Mouse (Mus musculus) kidney, adult 11 months (tissue): ENCODE measurements at regions not wholly inside any gene's neighbourhood (a gene's known extent, or its start where the extent isn't known, plus 50 kb on each side); places are given as distances from the start of the nearest gene placed in this dataset.
A peak's percentile ranks its signal among the peaks of the same experiment; 100 is the strongest.

ENCODE experiments used
- DNase-seq: peaks from one replicate; pipeline ENCODE4 v3.0.0; 2022

GRCm38 (mm10) chr13:80946034-80946433, 62.9 kb downstream of the Arrdc3 start:
- no peak for DNase-seq

GRCm38 (mm10) chr13:80947705-80948104, 64.5 kb downstream of the Arrdc3 start:
- DNase-seq: no peak

GRCm38 (mm10) chr13:80949133-80949697, 66.0 kb downstream of the Arrdc3 start:
- DNase-seq: no peak

GRCm38 (mm10) chr13:80950239-80950638, 67.1 kb downstream of the Arrdc3 start:
- no peak for DNase-seq

- no peak for DNase-seq
These were observed 67.6 kb downstream of the Arrdc3 start for GRCm38 (mm10) chr13:80950803-80951202.

- DNase-seq: peak; percentile 29
These were observed 68.1 kb downstream of the Arrdc3 start for GRCm38 (mm10) chr13:80951327-80951726.

GRCm38 (mm10) chr13:80952851-80953250, 69.7 kb downstream of the Arrdc3 start:
- DNase-seq: no peak

GRCm38 (mm10) chr13:80954059-80954645, 71.0 kb downstream of the Arrdc3 start:
- no peak for DNase-seq

GRCm38 (mm10) chr13:80956966-80957365, 73.8 kb downstream of the Arrdc3 start:
- DNase-seq: no peak

- DNase-seq: no peak
These were observed 74.4 kb downstream of the Arrdc3 start for GRCm38 (mm10) chr13:80957419-80958139.

GRCm38 (mm10) chr13:80959763-80960162, 76.6 kb downstream of the Arrdc3 start:
- DNase-seq: no peak

- no peak for DNase-seq
These were observed 78.9 kb downstream of the Arrdc3 start for GRCm38 (mm10) chr13:80961985-80962617.

- peak; percentile 77 for DNase-seq
These were observed 79.8 kb downstream of the Arrdc3 start for GRCm38 (mm10) chr13:80962789-80963590.

- DNase-seq: peak; percentile 10
These were observed 80.4 kb downstream of the Arrdc3 start for GRCm38 (mm10) chr13:80963591-80963940.

- DNase-seq: no peak
These were observed 88.5 kb downstream of the Arrdc3 start for GRCm38 (mm10) chr13:80971664-80972063.

GRCm38 (mm10) chr13:80974424-80974823, 91.2 kb downstream of the Arrdc3 start:
- DNase-seq: no peak

GRCm38 (mm10) chr13:80977266-80977665, 94.1 kb downstream of the Arrdc3 start:
- DNase-seq: peak; percentile 37

- no peak for DNase-seq
These were observed 98.0 kb downstream of the Arrdc3 start for GRCm38 (mm10) chr13:80981201-80981600.

GRCm38 (mm10) chr13:80986657-80987056, 103.5 kb downstream of the Arrdc3 start:
- no peak for DNase-seq

GRCm38 (mm10) chr13:80989756-80990155, 106.6 kb downstream of the Arrdc3 start:
- no peak for DNase-seq

GRCm38 (mm10) chr13:80992342-80992741, 109.2 kb downstream of the Arrdc3 start:
- DNase-seq: no peak

- peak; percentile 14 for DNase-seq
These were observed 125.9 kb downstream of the Arrdc3 start for GRCm38 (mm10) chr13:81008864-81009766.
